Mouse (Mus musculus) myocyte (in vitro differentiated cells): Measurements from ENCODE around the gene E2f3.
A peak's percentile ranks its signal among the peaks of the same experiment; 100 is the strongest.

ENCODE experiments used
- CEBPB ChIP-seq: IDR thresholded peaks from 2 replicates; pipeline ENCODE4 v1.6.1; 2011; ENCODE audit warnings: mild to moderate bottlenecking, moderate library complexity; ENCODE audit not compliant: poor library complexity, insufficient read depth, severe bottlenecking
- E2F4 ChIP-seq: IDR thresholded peaks from one replicate; pipeline ENCODE4 v1.6.1; 2011; ENCODE audit warnings: mild to moderate bottlenecking, control low read depth, moderate library complexity; ENCODE audit not compliant: insufficient read depth
- MAX ChIP-seq: IDR thresholded peaks from one replicate; pipeline ENCODE4 v1.6.1; 2011; ENCODE audit warnings: low read depth, mild to moderate bottlenecking, control low read depth
- MYOD1 ChIP-seq, 3 experiments: IDR thresholded peaks; one replicate each; pipeline ENCODE4 v1.6.1; 2011; ENCODE audit warnings: control low read depth in 2 of 3, low read depth in 2 of 3, mild to moderate bottlenecking in 2 of 3, moderate library complexity in 1 of 3; ENCODE audit not compliant: insufficient read length in 2 of 3, control insufficient read depth in 1 of 3
- MYOG ChIP-seq, 3 experiments: IDR thresholded peaks; one replicate each; pipeline ENCODE4 v1.6.1; 2011; ENCODE audit warnings: control low read depth in 2 of 3, low read depth in 2 of 3, mild to moderate bottlenecking in 2 of 3; ENCODE audit not compliant: insufficient read length in 2 of 3, control insufficient read depth in 1 of 3, insufficient read depth in 1 of 3
- POLR2A ChIP-seq: IDR thresholded peaks from one replicate; pipeline ENCODE4 v1.6.1; 2011; ENCODE audit warnings: low read depth, mild to moderate bottlenecking, control low read depth, moderate library complexity; ENCODE audit not compliant: insufficient read length
- POLR2AphosphoS2 ChIP-seq: IDR thresholded peaks from one replicate; pipeline ENCODE4 v1.6.1; 2011; ENCODE audit warnings: low read depth, control low read depth; ENCODE audit not compliant: insufficient read length
- REST ChIP-seq: IDR thresholded peaks from one replicate; pipeline ENCODE4 v1.6.1; 2011; ENCODE audit warnings: mild to moderate bottlenecking, control low read depth, moderate library complexity; ENCODE audit not compliant: insufficient read depth, insufficient read length
- SRF ChIP-seq: IDR thresholded peaks from one replicate; pipeline ENCODE4 v1.6.1; 2011; ENCODE audit warnings: low read depth; ENCODE audit not compliant: control insufficient read depth, insufficient read length
- TCF12 ChIP-seq: IDR thresholded peaks from one replicate; pipeline ENCODE4 v1.6.1; 2011; ENCODE audit warnings: mild to moderate bottlenecking, control low read depth; ENCODE audit not compliant: poor library complexity, insufficient read depth, severe bottlenecking
- TCF3 ChIP-seq: IDR thresholded peaks from one replicate; pipeline ENCODE4 v1.6.1; 2011; ENCODE audit warnings: low read depth, control low read depth; ENCODE audit not compliant: insufficient read length
- USF1 ChIP-seq: IDR thresholded peaks from one replicate; pipeline ENCODE4 v1.6.1; 2011; ENCODE audit warnings: low read depth, mild to moderate bottlenecking, control low read depth, moderate library complexity

- TF ChIP-seq CEBPB (no peak), MYOG (IDR thresholded peaks at IDR 0.05; ENCODE audit: control insufficient read depth in 1 of 3, insufficient read depth in 1 of 3, insufficient read length in 2 of 3, low read depth in 2 of 3) (peak in 1 of 3 experiments; percentile 57), E2F4 (no peak), POLR2A (no peak), MAX (no peak), USF1 (no peak), MYOD1 (IDR thresholded peaks at IDR 0.05; ENCODE audit: control insufficient read depth in 1 of 3, insufficient read length in 2 of 3, low read depth in 2 of 3) (peak in 1 of 3 experiments; percentile 58), TCF12 (no peak), POLR2AphosphoS2 (no peak), TCF3 (no peak), SRF (no peak), REST (no peak)
Observed at GRCm38 (mm10) chr13:30031684-30032335, 45.9 kb upstream of the E2f3 start.
